Mouse (Mus musculus) cerebellum, postnatal 4 days (tissue): ENCODE data around the gene Rmi2.
A peak's percentile ranks its signal among the peaks of the same experiment; 100 is the strongest.

Source experiments
- DNase-seq, 2 experiments: peaks; one replicate each; pipeline ENCODE4 v3.0.0; 2022; ENCODE audit warnings: low spot score in 2 of 2, mixed read lengths in 1 of 2

The Rmi2 gene

GRCm38 (mm10) chr16:10923561-10923960 is 88.7 kb downstream of the Rmi2 start:
- no peak for DNase-seq

GRCm38 (mm10) chr16:10925591-10926180 is 90.8 kb downstream of the Rmi2 start:
- peak in 1 of 2 experiments; percentile 27 for DNase-seq

DNA sequence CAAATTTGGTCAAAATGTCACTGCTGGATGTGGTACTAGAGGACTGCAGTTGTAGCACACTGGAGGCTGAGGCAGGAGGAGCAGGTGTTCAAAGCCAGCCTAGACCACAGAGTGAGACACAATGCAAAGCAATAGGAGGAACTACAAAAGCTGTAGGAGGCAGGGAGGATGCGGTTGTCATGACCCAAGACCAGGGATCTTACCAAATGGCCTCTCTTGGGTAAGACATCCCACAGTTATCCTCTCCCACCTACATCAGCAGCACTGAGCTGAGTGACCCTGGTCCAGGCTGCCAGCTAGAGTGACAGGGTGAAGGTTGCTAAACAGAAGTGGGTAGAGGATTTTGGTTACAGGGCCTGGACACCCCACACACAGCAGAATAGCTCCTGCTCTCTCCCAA is 92.2 kb downstream of the Rmi2 start:
- no peak for DNase-seq

DNA sequence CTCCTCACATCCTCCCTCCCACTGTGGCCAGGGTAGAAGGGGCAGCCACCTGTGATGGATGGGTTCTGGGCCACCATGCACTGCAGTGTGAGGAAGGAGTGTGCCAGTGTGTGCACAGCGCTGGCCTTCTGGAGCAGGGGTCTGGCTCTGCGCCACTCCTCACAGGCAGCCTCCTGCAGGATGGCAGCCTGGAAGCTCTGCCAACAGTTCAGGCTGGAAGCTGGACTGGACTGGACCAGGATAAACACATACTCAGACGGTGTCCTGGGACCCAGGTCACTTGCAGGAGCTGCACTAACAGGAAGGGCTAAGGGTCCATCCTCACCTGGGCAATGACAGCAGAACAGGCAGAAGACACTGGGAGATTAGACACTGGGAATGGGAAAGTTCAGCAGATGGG is 98.5 kb downstream of the Rmi2 start:
- DNase-seq, result peak in 1 of 2 experiments; percentile 15

DNA sequence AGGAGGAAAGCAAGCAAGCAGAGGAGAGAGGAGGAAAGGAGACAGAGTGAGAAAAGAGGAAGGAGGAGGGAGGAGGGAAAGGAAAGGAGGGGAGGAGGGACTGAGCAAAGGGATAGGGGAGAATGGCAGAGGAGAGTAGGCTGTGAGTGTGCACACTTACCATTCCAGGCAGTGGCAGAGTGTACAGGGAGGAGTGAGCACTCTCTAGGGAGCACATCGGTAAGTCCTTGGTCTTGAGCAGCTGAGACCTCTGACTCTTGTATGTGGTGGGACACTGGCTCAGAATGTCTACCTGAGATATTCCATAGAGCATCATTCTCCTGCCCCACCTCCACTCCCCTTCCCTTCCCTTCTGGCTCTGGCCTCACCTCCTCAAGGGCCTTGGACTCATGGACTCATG is 99.2 kb downstream of the Rmi2 start:
- DNase-seq, result no peak

GRCm38 (mm10) chr16:10936700-10937319 is 102.0 kb downstream of the Rmi2 start:
- DNase-seq, result no peak

DNA sequence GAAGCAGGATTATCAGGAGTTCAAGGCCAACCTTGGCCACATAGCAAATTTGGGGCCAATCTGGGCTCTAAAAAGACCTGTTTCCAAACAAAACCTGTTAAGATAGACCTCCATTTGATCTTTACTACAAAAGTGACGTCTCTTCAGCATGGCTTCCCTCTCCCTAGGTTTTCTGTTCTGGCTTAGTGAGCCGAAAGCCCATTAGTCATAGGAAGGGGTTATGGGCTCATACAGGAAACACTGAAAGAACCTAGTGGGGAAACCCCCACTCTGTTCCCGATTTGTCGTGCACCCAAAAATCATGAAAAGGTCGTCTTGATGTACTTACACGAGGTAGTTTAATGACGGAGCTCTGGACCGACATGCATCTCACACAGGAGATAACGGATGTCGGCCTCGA is 102.6 kb downstream of the Rmi2 start:
- no peak for DNase-seq

DNA sequence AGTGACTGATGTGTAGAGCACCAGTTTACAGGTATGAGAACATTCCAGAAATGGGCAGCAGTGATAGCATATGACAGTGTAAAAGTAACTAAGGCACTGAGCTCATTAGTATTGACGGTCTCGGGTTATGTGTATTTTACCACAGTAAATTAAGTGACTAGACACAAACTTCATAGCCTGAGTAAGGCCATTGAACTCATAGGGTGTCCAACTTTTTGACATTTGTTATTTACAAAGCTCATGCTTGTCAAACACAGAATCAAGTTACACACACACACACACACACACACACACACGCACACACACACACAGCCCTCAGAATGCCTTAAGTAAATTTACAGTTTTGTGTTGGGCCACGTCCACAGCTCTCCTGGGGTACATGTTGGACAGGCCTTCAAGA is 105.1 kb downstream of the Rmi2 start:
- no peak for DNase-seq

DNA sequence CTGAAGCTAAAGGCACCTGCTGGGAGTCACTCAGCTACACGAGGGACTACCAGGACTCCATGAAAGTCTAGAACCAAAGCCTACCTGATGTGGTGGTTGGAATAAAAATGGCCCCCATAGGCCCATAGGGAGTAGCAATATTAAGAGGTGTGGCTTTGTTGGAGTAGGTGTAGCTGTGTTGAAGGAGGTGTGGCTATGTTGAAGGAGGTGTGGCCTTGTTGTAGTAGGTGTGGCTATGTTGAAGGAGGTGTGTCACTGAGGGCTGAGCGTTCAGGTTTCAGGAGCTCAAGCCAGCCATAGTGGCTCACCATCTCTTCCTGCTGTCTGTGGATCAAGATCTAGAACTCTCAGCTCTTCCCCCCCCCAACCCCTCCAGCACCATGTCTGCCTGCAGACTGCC is 105.8 kb downstream of the Rmi2 start:
- DNase-seq, result no peak
